Mouse (Mus musculus) E14TG2a.4 (cell line): Measurements from ENCODE around the gene Fancm.
"Not testable (repeated sequence)": the region's sequence is repeated elsewhere in the genome, so short reads cannot be mapped to it uniquely, and the experiment has no call there.

Experiments used
- H3K27me3 ChIP-seq: 2 replicates; pipeline ENCODE4 v1.6.1; 2014; ENCODE audit warnings: low read length, control low read depth; ENCODE audit not compliant: insufficient read depth
- H3K36me3 ChIP-seq: 2 replicates; pipeline ENCODE4 v1.6.1; 2014; ENCODE audit warnings: low read length, control low read depth; ENCODE audit not compliant: insufficient read depth
- H3K4me1 ChIP-seq: replicated peaks from 2 replicates; pipeline ENCODE4 v1.6.1; 2014; ENCODE audit warnings: low read depth, low read length, control low read depth
- H3K4me3 ChIP-seq: replicated peaks from 2 replicates; pipeline ENCODE4 v1.5.1; 2014; ENCODE audit warnings: mild to moderate bottlenecking, low read length
- H3K9me3 ChIP-seq: 2 replicates; pipeline ENCODE4 v1.6.1; 2014; ENCODE audit warnings: low read length, control low read depth
- CTCF ChIP-seq: conservative IDR thresholded peaks from 2 replicates; pipeline ENCODE4 v1.5.1; 2014; ENCODE audit warnings: low read length
- NANOG ChIP-seq: IDR thresholded peaks from 2 replicates; pipeline ENCODE4 v1.6.1; 2014; ENCODE audit warnings: borderline replicate concordance, low read length, mixed read lengths
- POU5F1 ChIP-seq: IDR thresholded peaks from 2 replicates; pipeline ENCODE4 v1.6.1; 2014; ENCODE audit warnings: low read length, borderline replicate concordance

Fancm gene

GRCm38 (mm10) chr12:65108746-65109145 lies 33.3 kb downstream of the Fancm start:
- peaks cover 63% of the 10 kb centered on the region for H3K36me3 ChIP-seq
- peaks cover 73% of the 10 kb centered on the region for H3K4me1 ChIP-seq
- no peak for TF ChIP-seq CTCF
- peak; percentile 65; the same call in 1 of the 2 replicates for TF ChIP-seq NANOG
- no peak for TF ChIP-seq POU5F1
- no peaks in the 10 kb centered on the region for H3K27me3 ChIP-seq
- no peaks in the 10 kb centered on the region for H3K9me3 ChIP-seq
- no peak overlapping the region for H3K4me3 ChIP-seq

GRCm38 (mm10) chr12:65111503-65111902 lies 36.1 kb downstream of the Fancm start:
- peaks cover 92% of the 10 kb centered on the region for H3K4me1 ChIP-seq
- H3K4me3 ChIP-seq, result no peak overlapping the region
- TF ChIP-seq POU5F1 (no peak), NANOG (no peak), CTCF (no peak)

GRCm38 (mm10) chr12:65112811-65113210 lies 37.4 kb downstream of the Fancm start:
- Histone ChIP-seq H3K4me3 (no peak overlapping the region), H3K36me3 (peaks cover 58% of the 10 kb centered on the region), H3K27me3 (no peaks in the 10 kb centered on the region), H3K9me3 (no peaks in the 10 kb centered on the region), H3K4me1 (peaks cover 79% of the 10 kb centered on the region)
- TF ChIP-seq POU5F1, result no peak
- no peak for TF ChIP-seq CTCF
- 0 out of 2 replicates have a peak, but pooled peaks have one; percentile 26 for TF ChIP-seq NANOG

More at GRCm38 (mm10) chr12:65111503-65111902, 36.1 kb downstream of the Fancm start:
- Histone ChIP-seq H3K36me3 (peaks cover 60% of the 10 kb centered on the region), H3K27me3 (no peaks in the 10 kb centered on the region), H3K9me3 (no peaks in the 10 kb centered on the region)

GRCm38 (mm10) chr12:65113925-65114324 lies 38.5 kb downstream of the Fancm start:
- H3K27me3 ChIP-seq, result no peaks in the 10 kb centered on the region
- H3K9me3 ChIP-seq, result no peaks in the 10 kb centered on the region
- TF ChIP-seq NANOG (no peak), CTCF (no peak), POU5F1 (no peak)
- H3K4me1 ChIP-seq, result peaks cover 76% of the 10 kb centered on the region
- no peak overlapping the region for H3K4me3 ChIP-seq
- peaks cover 61% of the 10 kb centered on the region for H3K36me3 ChIP-seq

- H3K4me3 ChIP-seq, H3K9me3 ChIP-seq, H3K27me3 ChIP-seq: not testable (repeated sequence)
- H3K36me3 ChIP-seq, result peaks cover 61% of the 10 kb centered on the region
- peaks cover 72% of the 10 kb centered on the region for H3K4me1 ChIP-seq
- peak; percentile 90 for TF ChIP-seq NANOG
Observed at GRCm38 (mm10) chr12:65114978-65115377, 39.6 kb downstream of the Fancm start.

GRCm38 (mm10) chr12:65118968-65119367 lies 43.6 kb downstream of the Fancm start:
- TF ChIP-seq CTCF (no peak), POU5F1 (no peak), NANOG (no peak)
- no peaks in the 10 kb centered on the region for H3K9me3 ChIP-seq
- H3K4me1 ChIP-seq, result peaks cover 34% of the 10 kb centered on the region
- H3K36me3 ChIP-seq, result peaks cover 93% of the 10 kb centered on the region
- no peak overlapping the region for H3K4me3 ChIP-seq
- no peaks in the 10 kb centered on the region for H3K27me3 ChIP-seq

- TF ChIP-seq CTCF (no peak), POU5F1 (no peak), NANOG (no peak)
- Histone ChIP-seq H3K27me3 (no peaks in the 10 kb centered on the region), H3K9me3 (no peaks in the 10 kb centered on the region), H3K4me1 (peaks cover 29% of the 10 kb centered on the region), H3K4me3 (no peak overlapping the region), H3K36me3 (peaks cover 93% of the 10 kb centered on the region)
Observed at GRCm38 (mm10) chr12:65119451-65119850, 44.0 kb downstream of the Fancm start.

GRCm38 (mm10) chr12:65136121-65136520 lies 60.7 kb downstream of the Fancm start:
- TF ChIP-seq CTCF, result peak; percentile 4; the same call in 1 of the 2 replicates
- H3K4me3 ChIP-seq, H3K27me3 ChIP-seq, H3K4me1 ChIP-seq, H3K9me3 ChIP-seq: not testable (repeated sequence)
- peaks cover 97% of the 10 kb centered on the region for H3K36me3 ChIP-seq
